Mouse (Mus musculus) intestine, postnatal 0 days (tissue): ENCODE measurements at regions not wholly inside any gene's neighbourhood (a gene's known extent, or its start where the extent isn't known, plus 50 kb on each side); places are given as distances from the start of the nearest gene placed in this dataset.

ENCODE experiments used
- ATAC-seq: fragments of 200-750 bp; cut with Nextera tagmentation; 2 replicates; pipeline ENCODE4 v1.8.0; 2017; ENCODE audit warnings: mild to moderate bottlenecking, moderate TSS enrichment, moderate library complexity
- H3K27ac ChIP-seq: fragments of 300-500 bp; sonication (generic); 2 replicates; pipeline ENCODE4 v1.5.1; 2014; ENCODE audit warnings: mild to moderate bottlenecking, low read depth, low read length, moderate library complexity
- H3K27me3 ChIP-seq: fragments of 300-500 bp; sonication (generic); replicated peaks from 2 replicates; pipeline ENCODE4 v1.6.1; 2014; ENCODE audit warnings: low read length, mixed read lengths; ENCODE audit not compliant: control insufficient read depth, insufficient read depth
- H3K36me3 ChIP-seq: fragments of 300-500 bp; sonication (generic); 2 replicates; pipeline ENCODE4 v1.6.1; 2014; ENCODE audit warnings: mild to moderate bottlenecking, moderate library complexity; ENCODE audit not compliant: control insufficient read depth, insufficient read depth
- H3K4me1 ChIP-seq: fragments of 300-500 bp; sonication (generic); replicated peaks from 2 replicates; pipeline ENCODE4 v1.6.1; 2014; ENCODE audit warnings: antibody characterized with exemption, low read length, mixed read lengths; ENCODE audit not compliant: control insufficient read depth, insufficient read depth
- H3K4me2 ChIP-seq: fragments of 300-500 bp; sonication (generic); replicated peaks from 2 replicates; pipeline ENCODE4 v1.6.1; 2014; ENCODE audit warnings: low read depth, mild to moderate bottlenecking, moderate library complexity
- H3K4me3 ChIP-seq: fragments of 300-500 bp; sonication (generic); 2 replicates; pipeline ENCODE4 v1.5.1; 2014; ENCODE audit warnings: low read depth, low read length
- H3K9ac ChIP-seq: fragments of 300-500 bp; sonication (generic); 2 replicates; pipeline ENCODE4 v1.6.1; 2014; ENCODE audit warnings: mild to moderate bottlenecking, low read depth, low read length
- H3K9me3 ChIP-seq: fragments of 300-500 bp; sonication (generic); 2 replicates; pipeline ENCODE4 v1.6.1; 2016; ENCODE audit warnings: mixed run types; ENCODE audit not compliant: control insufficient read depth
- CTCF ChIP-seq: sonication (generic); IDR thresholded peaks from 2 replicates; pipeline ENCODE4 v1.5.1; 2016; ENCODE audit warnings: low read depth, mild to moderate bottlenecking, control low read depth, antibody characterized with exemption, moderate library complexity
- WGBS: fragments of 180-500 bp; shearing (Covaris S2); extraction: QIAGEN DNeasy Blood & Tissue Kit; methylation state at CpG from one replicate; pipeline ENCODE4 v1.1.7; 2014; 5-methylcytosine and 5-hydroxymethylcytosine counted together

GRCm38 (mm10) chr5:51168206-51168605 is 399.3 kb downstream of the Ppargc1a start:
- no peak overlapping the region for H3K9ac ChIP-seq
- no peak overlapping the region for H3K27ac ChIP-seq
- no peaks in the 10 kb centered on the region for H3K4me1 ChIP-seq
- H3K9me3 ChIP-seq, result no peaks in the 10 kb centered on the region
- no peak overlapping the region for H3K4me3 ChIP-seq
- H3K4me2 ChIP-seq, result no peak overlapping the region
- 37% methylated on average over 6 of the region's 6 CpGs for WGBS
- no peaks in the 10 kb centered on the region for H3K36me3 ChIP-seq
- no peak for TF ChIP-seq CTCF
- no peaks in the 10 kb centered on the region for H3K27me3 ChIP-seq
- ATAC-seq, result no peak

GRCm38 (mm10) chr5:51156901-51157300 is 410.6 kb downstream of the Ppargc1a start:
- TF ChIP-seq CTCF, result no peak

GRCm38 (mm10) chr5:51144842-51145241 is 422.7 kb downstream of the Ppargc1a start:
- no peaks in the 10 kb centered on the region for H3K4me1 ChIP-seq
- peak; percentile 99 for ATAC-seq
- no peaks in the 10 kb centered on the region for H3K36me3 ChIP-seq
- WGBS, result 52% methylated on average over 4 of the region's 4 CpGs
- no peak for TF ChIP-seq CTCF
- no peaks in the 10 kb centered on the region for H3K27me3 ChIP-seq
- H3K4me2 ChIP-seq, result no peak overlapping the region
- H3K9me3 ChIP-seq, result no peaks in the 10 kb centered on the region
- H3K9ac ChIP-seq, result no peak overlapping the region
- peak overlapping the region; percentile 50; the same call in 1 of the 2 replicates for H3K27ac ChIP-seq
- no peak overlapping the region for H3K4me3 ChIP-seq

More at GRCm38 (mm10) chr5:51156901-51157300, 410.6 kb downstream of the Ppargc1a start:
- H3K9me3 ChIP-seq, result no peaks in the 10 kb centered on the region
- H3K27ac ChIP-seq, result no peak overlapping the region
- H3K4me1 ChIP-seq, result no peaks in the 10 kb centered on the region
- no peaks in the 10 kb centered on the region for H3K27me3 ChIP-seq
- 46% methylated on average over 3 of the region's 3 CpGs for WGBS
- no peak overlapping the region for H3K4me2 ChIP-seq
- H3K4me3 ChIP-seq, result no peak overlapping the region
- no peak overlapping the region for H3K9ac ChIP-seq
- no peaks in the 10 kb centered on the region for H3K36me3 ChIP-seq
- ATAC-seq, result no peak

GRCm38 (mm10) chr5:51125091-51125490 is 442.4 kb downstream of the Ppargc1a start:
- Histone ChIP-seq H3K9ac (no peak overlapping the region), H3K27ac (no peak overlapping the region), H3K4me3 (no peak overlapping the region), H3K4me1 (no peaks in the 10 kb centered on the region), H3K4me2 (no peak overlapping the region), H3K9me3 (no peaks in the 10 kb centered on the region), H3K27me3 (no peaks in the 10 kb centered on the region), H3K36me3 (no peaks in the 10 kb centered on the region)
- no peak for ATAC-seq
- 80% methylated on average over 6 of the region's 6 CpGs for WGBS
- no peak for TF ChIP-seq CTCF

GRCm38 (mm10) chr5:51110006-51110405 is 457.5 kb downstream of the Ppargc1a start:
- no peak for ATAC-seq
- Histone ChIP-seq H3K27ac (no peak overlapping the region), H3K9me3 (no peaks in the 10 kb centered on the region), H3K4me2 (no peak overlapping the region), H3K9ac (no peak overlapping the region), H3K4me1 (no peaks in the 10 kb centered on the region), H3K4me3 (no peak overlapping the region), H3K36me3 (no peaks in the 10 kb centered on the region), H3K27me3 (no peaks in the 10 kb centered on the region)
- 72% methylated on average over 4 of the region's 4 CpGs for WGBS
- TF ChIP-seq CTCF, result no peak

GRCm38 (mm10) chr5:51108737-51109136 is 458.8 kb downstream of the Ppargc1a start:
- Histone ChIP-seq H3K4me2 (no peak overlapping the region), H3K9me3 (no peaks in the 10 kb centered on the region), H3K27me3 (no peaks in the 10 kb centered on the region), H3K36me3 (no peaks in the 10 kb centered on the region), H3K27ac (no peak overlapping the region), H3K9ac (no peak overlapping the region), H3K4me3 (no peak overlapping the region), H3K4me1 (no peaks in the 10 kb centered on the region)
- no peak for ATAC-seq
- WGBS, result 84% methylated on average over 1 of the region's 1 CpGs
- no peak for TF ChIP-seq CTCF

GRCm38 (mm10) chr5:51108181-51108580 is 459.3 kb downstream of the Ppargc1a start:
- TF ChIP-seq CTCF, result no peak
- ATAC-seq, result no peak
- Histone ChIP-seq H3K9me3 (no peaks in the 10 kb centered on the region), H3K9ac (no peak overlapping the region), H3K27ac (no peak overlapping the region), H3K4me3 (no peak overlapping the region), H3K36me3 (no peaks in the 10 kb centered on the region), H3K4me1 (no peaks in the 10 kb centered on the region), H3K4me2 (no peak overlapping the region), H3K27me3 (no peaks in the 10 kb centered on the region)
- WGBS, result 79% methylated on average over 1 of the region's 1 CpGs
